Mouse (Mus musculus): ENCODE data around the gene Gjc3.

The Gjc3 gene

GRCm38 (mm10) chr5:137909564-137910262 is 53.2 kb downstream of the Gjc3 start:
- no peak for DNase-seq (ENCODE audit: low spot score)
